ENCODE assay signal across 16 mouse cellular contexts in genomic region chr10:62358827-62359226, GRCm38 (mm10). TPM values are rescaled to one million over a fixed set of nuclear protein-coding genes. Genes with fewer than 3 reads are reported as not detected.
A peak's percentile ranks its signal among the peaks of the same experiment; 100 is the strongest.
DNase-seq lines count a peak whose midpoint lies in the region; ATAC-seq and TF ChIP-seq lines count a peak whose summit lies in the region.
"Had no signal": no experiment of that assay in that cellular context is flagged by ENCODE, and none has a peak within 500 bp of the region (broad histone marks: within the 10 kb centered on the region; RNA-seq: fewer than 3 reads in every experiment).

No protein-coding gene starts in this region.

- no peak for DNase-seq in liver, adult 2 months (ENCODE audit: extremely low read depth, low read depth, low spot score)
- peak; percentile 41 for DNase-seq in thymus, postnatal 14 days
- no peak for DNase-seq in heart, adult 9 months (ENCODE audit: low spot score in 2 of 2)
- DNase-seq in right cerebral cortex, postnatal 14 days, result no peak
- DNase-seq: adrenal gland, postnatal 25 days; cerebellum, adult 18-20 months; gastrocnemius, postnatal 10 days had no signal

- H3K36me3 ChIP-seq in liver, adult 2 months (ENCODE audit: control insufficient read depth, insufficient read depth, low read length), result no peaks in the 10 kb centered on the region
- H3K36me3 ChIP-seq in liver, embryonic 12.5 days, result no peaks in the 10 kb centered on the region
- H3K36me3 ChIP-seq in ES-Bruce4 (ENCODE audit: control insufficient read depth, insufficient read depth, low read length, poor library complexity, severe bottlenecking), result no peaks in the 10 kb centered on the region
- H3K36me3 ChIP-seq: embryonic facial prominence, embryonic 10.5 days; forebrain, embryonic 10.5 days; heart, embryonic 15.5 days; hindbrain, embryonic 15.5 days; limb, embryonic 15.5 days had no signal

- H3K9me3 ChIP-seq in liver, embryonic 12.5 days (replicated peaks), result no peaks in the 10 kb centered on the region
- H3K9me3 ChIP-seq in ES-Bruce4 (replicated peaks; ENCODE audit: control insufficient read depth, insufficient read depth, low read length, poor library complexity, severe bottlenecking), result no peaks in the 10 kb centered on the region
- H3K9me3 ChIP-seq: embryonic facial prominence, embryonic 10.5 days; forebrain, embryonic 10.5 days; heart, embryonic 15.5 days; hindbrain, embryonic 15.5 days; limb, embryonic 15.5 days had no signal

- no peak overlapping the region for H3K4me2 ChIP-seq in liver, embryonic 12.5 days
- H3K4me2 ChIP-seq: heart, embryonic 15.5 days; hindbrain, embryonic 15.5 days; limb, embryonic 15.5 days had no signal

- no peak overlapping the region for H3K4me3 ChIP-seq in liver, adult 2 months (ENCODE audit: insufficient read depth, low read depth, low read length)
- H3K4me3 ChIP-seq in liver, embryonic 12.5 days, result no peak overlapping the region
- H3K4me3 ChIP-seq in ES-Bruce4 (ENCODE audit: low read depth, low read length), result no peak overlapping the region
- no peak overlapping the region for H3K4me3 ChIP-seq in bone marrow, adult 2 months (replicated peaks; ENCODE audit: control insufficient read depth, low read depth, low read length)
- H3K4me3 ChIP-seq: embryonic facial prominence, embryonic 10.5 days; forebrain, embryonic 10.5 days; heart, embryonic 15.5 days; hindbrain, embryonic 15.5 days; limb, embryonic 15.5 days; megakaryocyte, embryonic 14.5 days had no signal

- H3K27me3 ChIP-seq in liver, adult 2 months (ENCODE audit: control insufficient read depth, insufficient read depth, low read length), result no peaks in the 10 kb centered on the region
- H3K27me3 ChIP-seq in liver, embryonic 12.5 days (replicated peaks), result peaks cover 16% of the 10 kb centered on the region; the same call in 1 of the 2 replicates
- H3K27me3 ChIP-seq in ES-Bruce4 (ENCODE audit: control insufficient read depth, insufficient read depth, low read length, poor library complexity, severe bottlenecking), result no peaks in the 10 kb centered on the region
- H3K27me3 ChIP-seq: heart, embryonic 15.5 days; hindbrain, embryonic 15.5 days; limb, embryonic 15.5 days had no signal

- peak; percentile 17; the same call in 1 of the 2 replicates for TF ChIP-seq CTCF in liver, adult 2 months (IDR thresholded peaks at IDR 0.05; ENCODE audit: low read depth, low read length)
- peak; percentile 70 for TF ChIP-seq CTCF in ES-Bruce4 (IDR thresholded peaks at IDR 0.05; ENCODE audit: low read depth, low read length)
- TF ChIP-seq CTCF in bone marrow, adult 2 months (IDR thresholded peaks at IDR 0.05; ENCODE audit: control insufficient read depth, insufficient read depth, low read length), result peak; percentile 70

- no peak overlapping the region for H3K27ac ChIP-seq in liver, adult 2 months (replicated peaks; ENCODE audit: insufficient read depth, low read depth, low read length)
- H3K27ac ChIP-seq in liver, embryonic 12.5 days, result no peak overlapping the region
- H3K27ac ChIP-seq in ES-Bruce4 (ENCODE audit: insufficient read depth, low read length), result no peak overlapping the region
- H3K27ac ChIP-seq in bone marrow, adult 2 months (ENCODE audit: control insufficient read depth, insufficient read depth, low read depth, low read length, poor library complexity), result no peak overlapping the region
- H3K27ac ChIP-seq: embryonic facial prominence, embryonic 10.5 days; forebrain, embryonic 10.5 days; heart, embryonic 15.5 days; hindbrain, embryonic 15.5 days; limb, embryonic 15.5 days had no signal

- H3K79me2 ChIP-seq in liver, adult 2 months (ENCODE audit: control insufficient read depth, insufficient read depth, low read length), result no peaks in the 10 kb centered on the region

- TF ChIP-seq EP300 in ES-Bruce4 (IDR thresholded peaks at IDR 0.05; ENCODE audit: insufficient read depth, low read depth, low read length), result no peak

- ATAC-seq in liver, embryonic 12.5 days, result no peak

- 89% methylated on average over 7 of the region's 7 CpGs for WGBS in liver, adult 2 months
- WGBS in liver, embryonic 12.5 days (ENCODE audit: insufficient replicate concordance), result 78% methylated on average over 7 of the region's 7 CpGs
- WGBS in bone marrow, adult 2 months, result 82% methylated on average over 7 of the region's 7 CpGs

- H3K9ac ChIP-seq in liver, adult 2 months (ENCODE audit: low read depth, low read length), result no peak overlapping the region
- H3K9ac ChIP-seq in liver, embryonic 12.5 days, result no peak overlapping the region
- H3K9ac ChIP-seq in ES-Bruce4 (ENCODE audit: low read depth, poor library complexity, severe bottlenecking), result no peak overlapping the region
- H3K9ac ChIP-seq: heart, embryonic 15.5 days; hindbrain, embryonic 15.5 days; limb, embryonic 15.5 days had no signal

- no peak for TF ChIP-seq POLR2A in liver, adult 2 months (IDR thresholded peaks at IDR 0.05; ENCODE audit: extremely low read depth, insufficient read depth, low read length)
- no peak for TF ChIP-seq POLR2A in ES-Bruce4 (IDR thresholded peaks at IDR 0.05; ENCODE audit: insufficient read depth, low read length)
- no peak for TF ChIP-seq POLR2A in bone marrow, adult 2 months (IDR thresholded peaks at IDR 0.05; ENCODE audit: borderline replicate concordance, control insufficient read depth, low read depth, low read length)

- H3K4me1 ChIP-seq in liver, adult 2 months (ENCODE audit: control insufficient read depth, insufficient read depth, low read length), result no peaks in the 10 kb centered on the region
- H3K4me1 ChIP-seq in liver, embryonic 12.5 days, result 0 out of 2 replicates have a peak, but pooled peaks cover 5% of the 10 kb centered on the region
- no peaks in the 10 kb centered on the region for H3K4me1 ChIP-seq in ES-Bruce4 (ENCODE audit: control insufficient read depth, insufficient read depth, low read length)
- peaks cover 3% of the 10 kb centered on the region; the same call in 1 of the 2 replicates for H3K4me1 ChIP-seq in bone marrow, adult 2 months (ENCODE audit: control insufficient read depth, insufficient read depth, low read length)
- H3K4me1 ChIP-seq: forebrain, embryonic 10.5 days; heart, embryonic 15.5 days; hindbrain, embryonic 15.5 days had no signal

RNA-seq across cellular contexts. Expression of gene Hk1, which starts 20.9 kb away (rescaled TPM):
- total RNA-seq in liver, adult 2 months (2014; rRNA removed), result 1.6 and 1.7 TPM in 2 replicates
- 1.4 TPM in 2 replicates for polyA plus RNA-seq in liver, adult 2 months (2012; rRNA removed)
- 130 and 131 TPM in 2 replicates for polyA plus RNA-seq in liver, embryonic 12.5 days (2016; fragmentation: Nextera tagmentation; extraction: Ambion mirVana)
- 59.5 and 61.3 TPM in 2 replicates for polyA plus RNA-seq in ES-Bruce4 (2011; ENCODE audit: insufficient read depth, insufficient read length, low read depth, missing spikeins)
- polyA plus RNA-seq in bone marrow, adult 2 months (2011; ENCODE audit: insufficient read depth, insufficient read length, low replicate concordance, missing spikeins), result 55.8 and 93.6 TPM in 2 replicates

Comparison
In these comparisons a context has a peak if more than half of its experiments do, and no peak if none do; other contexts are left out.
1. RNA of gene Hk1, which starts 20.9 kb away (polyA plus RNA-seq): 130 to 131 TPM in liver, embryonic 12.5 days, 55.8 to 93.6 TPM in bone marrow, adult 2 months and 59.5 to 61.3 TPM in ES-Bruce4; 1.4 TPM in liver, adult 2 months; every median in the first group is over 10 times any median in the second.
2. CTCF ChIP-seq: peak in every context shown above with its lines; median percentile 70 in ES-Bruce4; 70 in bone marrow, adult 2 months; 17 in liver, adult 2 months.